Mouse (Mus musculus) testis, postnatal 10 days (tissue): Measurements from ENCODE around the gene Ugt1a6b.
A peak's percentile ranks its signal among the peaks of the same experiment; 100 is the strongest.

Experiments used
- DNase-seq: peaks from one replicate; pipeline ENCODE4 v3.0.0; 2021; ENCODE audit warnings: low spot score

Gene Ugt1a6b

DNA sequence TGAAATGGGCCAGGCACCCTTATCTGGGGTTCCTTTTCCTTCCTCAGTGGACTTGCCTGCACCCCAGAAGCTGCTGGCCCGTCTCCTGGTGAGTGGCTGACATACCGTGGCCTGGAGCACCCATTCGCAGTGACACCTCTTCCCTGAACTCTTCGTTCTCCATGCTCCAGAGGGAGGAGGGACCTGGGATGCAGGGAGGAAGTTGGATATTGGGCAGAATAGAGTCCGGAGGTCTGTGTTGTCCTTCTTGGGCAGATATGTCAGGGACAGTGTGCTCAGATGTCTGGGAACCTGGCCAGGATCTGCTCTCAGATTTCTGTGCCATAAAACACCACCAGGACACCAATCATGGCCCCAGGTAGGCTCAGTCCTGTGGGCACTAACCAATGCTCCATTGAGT is 137.0 kb downstream of the Ugt1a6b start:
- DNase-seq, result peak; percentile 65

DNA sequence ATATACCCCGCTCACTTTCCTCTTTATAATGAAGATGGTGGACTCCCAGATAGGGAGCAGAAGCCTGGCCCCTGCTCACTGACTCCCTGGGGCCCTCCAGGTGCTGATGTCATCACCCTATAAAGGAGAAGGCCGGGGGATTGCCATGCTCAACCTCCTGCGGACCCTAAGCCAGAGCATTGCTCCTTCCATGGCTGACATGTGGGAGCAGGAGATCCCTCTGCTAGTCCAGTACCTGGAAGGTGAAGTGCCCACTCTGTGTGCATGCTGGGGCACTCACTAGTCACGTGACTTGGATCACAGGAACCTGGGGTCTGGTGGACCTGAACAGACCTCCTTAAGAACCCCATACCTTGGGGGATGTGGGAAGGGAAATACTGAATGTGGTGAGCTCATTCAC is 137.5 kb downstream of the Ugt1a6b start:
- DNase-seq, result peak; percentile 64

DNA sequence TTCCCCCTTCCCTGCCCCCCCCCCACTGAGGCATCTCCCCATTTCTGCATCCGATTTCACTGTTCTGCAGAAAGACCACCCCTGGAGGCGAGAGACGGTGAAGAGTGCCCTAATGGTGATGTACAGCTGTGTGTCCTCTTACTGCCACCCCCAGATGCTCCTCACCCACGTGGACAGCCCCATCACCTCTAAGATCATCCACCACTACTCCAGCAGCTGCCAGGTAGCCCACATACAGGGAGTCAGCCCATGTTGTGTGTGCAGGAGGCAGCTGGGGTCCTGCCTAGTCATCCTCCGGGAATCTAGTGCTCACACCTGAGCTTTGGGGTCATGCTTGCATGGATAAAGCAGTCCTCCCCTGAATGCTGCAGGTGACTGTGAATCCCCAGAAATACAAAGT is 140.8 kb downstream of the Ugt1a6b start:
- DNase-seq, result no peak

DNA sequence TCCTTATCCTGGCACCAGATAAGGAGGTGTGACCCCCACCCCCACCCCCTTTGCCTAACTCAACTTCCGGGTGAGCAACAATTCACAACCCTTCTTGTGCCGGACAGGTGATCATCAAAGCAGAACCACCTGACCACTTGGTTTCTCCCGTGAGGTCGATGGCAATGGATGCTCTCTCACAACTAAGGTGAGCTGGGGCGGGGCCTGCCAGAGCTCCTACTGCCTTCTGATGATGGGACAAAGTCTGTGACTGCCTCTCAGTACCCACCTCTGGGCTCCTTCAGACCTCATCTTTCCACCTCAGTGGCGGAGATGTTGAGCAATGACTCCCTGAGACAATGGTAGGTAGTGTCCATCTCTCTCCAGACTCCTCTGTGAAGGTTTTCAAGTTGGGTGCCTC is 142.8 kb downstream of the Ugt1a6b start:
- peak; percentile 71 for DNase-seq

DNA sequence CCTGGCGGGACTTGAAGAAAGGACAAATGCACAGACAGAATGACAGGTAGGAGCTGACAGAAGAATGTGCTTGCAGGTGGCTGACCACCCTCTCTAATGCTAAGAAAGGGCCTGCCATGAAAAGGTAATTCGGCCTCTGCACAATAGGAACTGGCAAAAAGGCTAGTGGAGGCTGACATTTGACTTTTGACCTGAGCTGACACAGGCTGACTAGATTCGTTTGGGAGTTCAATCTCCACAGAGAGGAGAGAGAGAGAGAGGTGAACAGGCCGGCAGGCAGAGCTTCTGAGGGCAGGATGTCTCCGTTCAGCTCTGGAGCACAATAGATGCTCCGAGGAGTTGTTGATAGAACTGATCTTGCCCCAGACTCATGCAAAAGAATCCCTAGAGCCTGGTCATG is 143.3 kb downstream of the Ugt1a6b start:
- no peak for DNase-seq

DNA sequence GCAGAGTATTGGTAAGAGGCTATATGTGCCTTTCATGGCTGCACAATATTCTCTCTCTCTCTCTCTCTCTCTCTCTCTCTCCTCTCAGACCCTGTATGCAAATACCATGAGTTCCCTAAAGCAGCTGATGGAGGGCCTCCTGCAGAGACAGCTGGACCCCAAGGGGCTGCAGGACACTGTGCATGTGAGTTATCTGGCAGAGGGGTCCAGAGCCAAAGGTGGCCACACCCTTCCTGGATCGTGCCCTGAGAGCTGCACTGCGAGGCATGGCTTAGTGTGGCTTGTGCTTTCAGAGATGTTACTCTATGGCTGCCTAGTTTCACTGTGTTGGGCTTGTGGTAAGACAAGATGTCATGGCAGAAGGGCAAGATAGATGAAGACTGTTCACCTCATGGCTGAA is 144.6 kb downstream of the Ugt1a6b start:
- DNase-seq, result peak; percentile 65

DNA sequence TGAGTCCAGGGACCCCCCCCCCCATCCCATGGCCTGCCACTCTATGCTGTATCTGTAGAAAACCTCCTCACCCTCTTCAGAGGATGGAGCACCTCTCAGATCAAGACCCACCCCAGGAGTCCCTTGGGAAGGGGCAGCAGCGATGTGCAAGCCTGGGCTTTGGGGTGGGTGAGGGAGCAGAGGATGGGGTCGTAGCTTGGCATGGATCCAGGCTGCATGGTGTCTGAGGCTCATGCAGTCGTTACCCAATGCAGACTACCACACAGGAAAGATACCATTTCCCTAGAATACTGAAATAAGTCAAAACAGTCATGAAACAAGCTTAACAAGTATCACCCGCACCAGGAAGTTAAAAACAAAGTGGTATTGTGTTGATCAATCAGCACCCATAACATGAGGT is 145.6 kb downstream of the Ugt1a6b start:
- DNase-seq, result peak; percentile 82

DNA sequence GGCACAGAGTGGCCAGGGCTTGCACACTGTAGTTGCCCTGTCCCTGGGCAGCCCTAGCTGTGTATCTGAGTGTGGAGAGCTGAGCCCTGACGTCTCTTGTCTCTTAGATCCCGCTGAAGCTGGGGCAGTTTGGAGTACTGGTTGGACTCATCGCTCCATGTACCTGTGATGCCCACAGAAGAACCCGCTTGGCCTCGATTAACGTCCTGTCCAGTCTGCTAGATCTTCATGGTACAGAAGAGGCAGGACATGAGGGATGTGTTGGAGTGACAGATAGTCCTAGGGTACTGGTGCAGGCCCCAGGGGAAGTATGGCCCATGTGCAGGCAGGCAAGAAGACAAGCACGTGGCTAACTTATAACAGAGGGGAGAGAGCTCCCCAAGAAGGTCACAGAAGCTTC is 146.5 kb downstream of the Ugt1a6b start:
- no peak for DNase-seq

DNA sequence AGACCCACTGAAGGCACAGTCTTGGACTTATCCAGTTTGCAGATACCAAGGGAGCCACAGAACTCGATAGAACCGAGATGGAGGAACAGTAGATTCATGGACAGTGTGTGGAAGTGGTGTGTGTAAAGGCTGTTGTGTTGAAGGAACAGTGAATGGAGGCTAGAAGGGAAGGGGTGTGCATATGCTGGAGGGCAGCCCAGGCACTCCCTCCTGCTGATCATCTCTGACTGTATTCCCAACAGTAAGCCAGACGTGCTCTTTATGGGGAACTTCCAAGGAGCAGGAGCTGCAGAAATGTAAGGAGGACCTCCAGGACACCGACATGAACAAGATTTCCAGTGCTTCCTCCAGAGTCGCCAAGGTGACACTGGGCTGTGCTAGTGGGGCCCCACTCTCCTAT is 147.0 kb downstream of the Ugt1a6b start:
- DNase-seq, result no peak

DNA sequence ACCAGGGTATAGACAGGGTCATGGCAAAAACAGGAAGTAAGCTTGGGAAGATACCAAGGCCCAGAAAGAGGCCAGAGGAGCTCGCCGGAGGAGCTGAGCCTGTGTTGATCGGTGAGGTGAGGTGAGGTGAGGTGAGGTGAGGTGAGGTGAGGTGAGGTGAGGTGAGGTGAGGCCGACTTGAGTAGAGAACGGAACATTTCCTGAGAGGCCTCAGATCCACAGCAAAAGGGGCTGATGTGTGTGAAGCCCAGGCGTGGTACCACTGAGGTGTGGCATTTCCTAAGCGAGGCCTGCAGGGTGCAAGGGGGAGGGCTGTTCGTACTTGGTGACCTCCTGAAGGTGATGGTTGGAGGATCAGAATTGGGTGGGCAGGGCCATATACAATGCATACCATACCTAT is 150.1 kb downstream of the Ugt1a6b start:
- DNase-seq, result no peak

DNA sequence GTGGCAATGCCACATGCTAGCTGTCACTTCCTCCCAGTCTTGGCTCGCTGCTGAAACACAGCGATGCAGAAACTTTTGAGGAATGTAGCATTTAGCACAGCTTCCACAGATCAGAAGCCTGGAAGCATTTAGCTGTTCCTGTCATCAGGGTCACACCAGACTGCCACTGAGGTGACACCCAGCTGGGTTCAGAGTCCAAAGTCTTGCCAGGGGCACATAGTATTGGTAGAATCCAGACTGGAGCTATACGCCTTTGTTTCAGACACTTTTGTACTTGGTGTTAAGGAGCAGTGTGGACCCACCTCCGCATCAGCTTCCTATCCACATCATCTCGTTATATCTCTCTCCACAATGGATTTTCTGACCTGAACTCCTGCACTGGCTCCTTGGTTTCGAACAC is 150.5 kb downstream of the Ugt1a6b start:
- no peak for DNase-seq

DNA sequence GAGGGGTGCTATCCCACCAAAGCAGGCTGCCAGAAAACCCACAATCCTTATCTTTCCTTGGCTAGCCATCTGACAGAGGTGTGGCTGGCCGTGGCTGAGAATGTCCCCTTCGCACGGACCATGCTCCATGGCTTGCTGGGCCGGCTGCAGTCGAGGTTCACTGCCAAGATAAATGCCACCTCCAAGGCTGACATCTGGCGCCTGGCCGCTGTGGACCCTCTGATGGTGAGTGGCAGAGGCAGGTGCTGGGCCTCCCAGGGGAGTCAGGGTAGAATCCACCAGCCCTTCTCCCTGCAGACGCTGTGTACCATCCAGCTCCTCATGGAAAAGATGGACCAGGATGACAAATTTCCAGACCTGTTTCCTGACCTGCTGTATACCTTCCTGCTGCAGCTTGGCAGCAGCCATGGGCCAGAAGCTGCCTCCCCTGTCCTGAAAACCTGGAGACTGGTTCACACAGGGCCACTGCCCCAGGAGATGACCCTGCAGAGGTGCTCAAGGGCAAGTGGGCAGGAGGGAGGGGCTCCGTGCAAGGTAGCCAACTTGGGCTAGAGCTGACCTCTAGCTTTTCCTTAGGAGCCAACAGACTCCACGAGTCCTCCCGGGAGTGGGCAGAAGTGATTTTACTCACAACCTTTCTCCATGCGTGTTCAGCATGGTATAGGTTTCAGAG is 151.9 kb downstream of the Ugt1a6b start:
- peak; percentile 77 for DNase-seq

DNA sequence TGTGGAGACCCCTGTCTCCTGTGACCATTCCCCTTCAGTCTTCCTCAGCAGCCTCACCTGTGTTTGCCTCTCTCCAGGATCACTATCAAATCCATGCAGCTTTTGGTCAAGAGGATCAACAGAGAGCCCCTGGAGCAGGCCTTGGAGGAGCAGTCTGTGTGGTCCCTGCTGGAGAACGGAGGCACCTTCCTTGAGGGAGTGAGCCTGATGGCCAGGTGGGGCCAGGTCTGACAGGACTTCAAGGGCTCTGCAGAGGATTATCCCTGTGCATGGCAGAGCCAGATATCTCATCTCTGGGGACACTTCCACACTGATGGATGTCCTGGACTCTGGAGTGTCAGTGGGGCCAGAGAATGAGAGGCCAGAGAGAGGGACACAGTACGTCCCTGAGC is 152.4 kb downstream of the Ugt1a6b start:
- DNase-seq, result no peak

DNA sequence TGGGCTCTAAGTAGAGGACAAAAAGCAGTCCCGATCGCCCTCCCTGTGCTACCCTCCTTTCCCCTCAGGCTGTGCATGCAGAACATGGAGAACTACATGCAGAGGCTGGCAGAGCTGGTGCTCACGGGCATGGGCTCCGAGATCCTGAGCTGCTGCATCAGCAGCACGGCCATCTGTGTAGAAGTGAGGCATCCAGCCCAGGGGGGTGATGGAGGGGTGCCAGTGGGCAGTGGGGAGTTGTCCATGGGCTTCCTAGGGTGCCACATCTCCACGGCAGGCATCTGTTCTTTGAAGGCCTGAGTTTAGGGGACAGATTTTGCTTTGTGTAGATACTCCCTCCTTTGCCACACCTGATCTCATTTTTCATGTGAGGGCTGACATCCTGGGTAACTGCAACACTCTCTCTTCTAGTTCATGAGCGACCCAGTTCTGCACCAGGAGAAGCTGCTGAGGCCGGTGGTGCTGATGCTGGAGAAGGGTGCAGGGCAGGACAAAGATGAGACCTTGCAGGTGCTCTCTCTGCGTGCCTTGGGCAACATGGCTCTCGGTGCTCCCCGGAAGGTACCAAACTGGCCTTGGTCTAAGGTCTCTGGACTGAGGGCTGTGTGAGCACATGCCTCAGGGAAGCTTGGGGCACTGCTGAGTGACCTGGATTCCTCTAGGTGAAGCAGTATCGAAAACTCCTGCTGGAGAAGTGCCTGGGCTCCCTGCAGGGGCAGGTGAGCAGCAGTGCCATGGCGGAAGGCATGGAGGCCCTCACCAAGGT is 153.1 kb downstream of the Ugt1a6b start:
- DNase-seq, result peak; percentile 80

DNA sequence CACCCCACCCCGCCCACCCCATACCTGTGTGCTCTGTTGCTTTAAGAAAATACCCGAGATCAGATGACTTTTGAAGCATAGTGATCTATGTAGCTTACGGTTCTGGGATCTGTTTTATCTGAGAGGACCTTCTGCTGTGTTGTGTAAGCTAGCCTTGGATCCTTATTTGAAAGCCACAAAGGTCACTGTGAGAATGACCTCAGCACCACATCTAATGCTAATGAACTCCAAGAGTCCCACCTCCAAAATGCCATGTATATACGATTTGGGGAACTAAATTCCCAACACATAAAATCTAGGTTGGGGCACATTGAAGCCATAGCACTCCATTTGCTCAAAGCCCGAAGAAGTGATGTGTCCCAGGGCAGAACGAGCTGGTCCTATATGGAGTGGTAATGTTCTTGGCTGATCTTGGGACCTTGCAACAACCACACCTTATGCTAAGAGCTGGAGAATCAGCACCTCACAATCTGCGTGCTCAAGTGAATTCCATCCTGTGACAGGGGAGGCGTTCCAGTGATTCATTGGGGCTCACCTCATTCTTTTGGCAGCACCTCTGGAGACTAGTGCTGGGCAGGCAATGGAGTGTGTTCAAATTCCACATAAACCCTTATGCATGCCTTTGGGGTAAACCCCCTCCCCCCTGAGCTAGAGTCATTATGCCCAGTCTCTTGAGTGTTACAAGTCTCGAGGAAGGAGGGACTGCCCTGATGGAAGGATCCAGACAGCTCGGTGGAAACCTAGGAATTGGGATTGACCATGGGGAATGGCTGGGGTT is 154.0 kb downstream of the Ugt1a6b start:
- no peak for DNase-seq

DNA sequence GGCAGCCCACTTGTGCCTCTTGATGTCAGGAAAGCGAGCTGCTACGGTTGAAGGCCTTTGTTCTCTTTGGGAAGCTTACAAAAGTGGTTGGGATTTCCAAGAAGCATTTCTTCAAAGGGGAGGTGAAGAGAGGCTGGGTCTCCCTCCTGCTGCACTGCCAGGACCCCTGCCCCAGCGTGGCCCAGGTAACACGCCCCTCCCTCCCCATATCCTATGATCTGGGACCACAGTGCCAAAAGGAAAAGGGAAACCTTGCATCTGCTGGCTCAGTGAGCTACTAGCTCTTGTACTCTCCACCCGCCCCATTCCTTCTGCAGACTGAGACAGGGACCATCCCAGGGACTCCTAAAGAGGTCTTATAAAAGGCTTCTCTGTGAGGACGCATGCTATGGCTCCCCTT is 154.6 kb downstream of the Ugt1a6b start:
- DNase-seq, result no peak

DNA sequence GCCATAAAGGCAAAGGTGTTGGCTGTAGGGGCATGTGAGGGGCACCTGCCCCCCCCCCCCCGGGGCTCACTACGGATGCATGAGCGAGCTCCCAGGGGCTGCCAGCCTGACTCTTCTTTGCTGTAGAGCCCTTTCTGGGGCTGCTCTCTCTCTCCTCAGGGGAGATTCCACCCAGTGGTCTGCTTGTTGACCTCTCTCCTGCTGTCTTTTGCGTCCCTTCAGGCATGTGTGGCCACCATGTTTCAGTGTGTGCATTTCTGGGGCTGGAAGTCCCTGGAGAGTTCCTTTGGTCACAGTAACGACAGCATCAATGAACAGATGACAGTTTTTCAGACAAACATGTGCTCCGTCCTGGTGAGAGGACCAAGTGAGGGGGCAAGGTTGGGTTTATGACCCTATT is 155.3 kb downstream of the Ugt1a6b start:
- DNase-seq, result no peak

DNA sequence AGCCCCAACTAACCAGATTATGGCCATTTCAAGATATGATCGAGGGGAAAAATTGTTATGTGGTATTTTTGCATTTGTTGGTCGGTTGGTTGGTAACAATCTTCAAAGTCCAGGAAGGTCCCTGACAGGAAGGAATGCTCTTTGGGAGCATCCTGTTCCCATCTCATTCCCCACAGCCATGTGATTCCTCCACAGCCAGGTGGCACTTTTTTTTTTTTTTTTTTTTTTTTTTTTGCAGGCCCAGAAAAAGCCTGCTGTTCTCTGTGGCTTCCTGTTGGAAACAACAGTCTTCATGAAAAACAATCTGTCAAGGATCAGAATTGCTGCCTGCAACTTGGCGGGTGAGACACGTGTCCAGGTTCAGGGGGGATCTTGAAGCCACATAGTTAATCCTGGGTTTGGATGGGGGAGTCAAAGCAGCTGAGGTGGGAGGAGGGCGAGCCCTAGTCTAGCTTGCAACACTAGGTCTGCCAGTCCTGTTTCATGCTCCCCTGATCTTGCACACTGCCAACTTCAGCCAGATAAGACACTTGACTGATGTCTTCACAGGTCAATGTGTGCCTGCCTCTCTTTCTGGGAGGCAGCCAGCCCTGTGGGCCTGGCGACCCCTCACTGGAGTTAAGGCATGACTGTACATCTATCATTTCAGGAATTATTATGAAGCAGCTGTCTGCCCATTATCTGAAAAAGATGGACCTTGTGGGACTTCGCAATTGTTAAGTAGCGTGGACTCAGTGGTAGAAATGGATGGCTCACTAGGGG is 156.0 kb downstream of the Ugt1a6b start:
- DNase-seq, result peak; percentile 76

DNA sequence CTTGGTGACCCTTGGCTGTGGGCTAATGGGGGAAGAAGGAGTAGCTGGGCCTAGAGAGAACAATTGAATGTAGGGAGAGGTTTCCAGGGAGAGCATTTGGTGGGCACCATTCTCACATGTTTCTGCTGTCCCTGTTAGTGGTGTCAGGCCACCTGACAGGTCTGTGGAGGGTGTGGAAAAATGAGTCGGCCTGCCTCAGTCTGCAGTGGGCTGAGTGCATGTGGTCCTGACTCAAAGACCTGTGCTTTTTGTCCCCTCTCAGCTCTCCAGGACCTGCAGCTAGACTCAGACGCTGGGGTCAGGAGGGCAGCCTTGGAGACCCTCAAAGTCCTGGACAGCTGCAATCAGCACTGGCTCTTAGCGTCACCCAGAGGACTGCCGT is 156.6 kb downstream of the Ugt1a6b start:
- DNase-seq, result peak; percentile 74

DNA sequence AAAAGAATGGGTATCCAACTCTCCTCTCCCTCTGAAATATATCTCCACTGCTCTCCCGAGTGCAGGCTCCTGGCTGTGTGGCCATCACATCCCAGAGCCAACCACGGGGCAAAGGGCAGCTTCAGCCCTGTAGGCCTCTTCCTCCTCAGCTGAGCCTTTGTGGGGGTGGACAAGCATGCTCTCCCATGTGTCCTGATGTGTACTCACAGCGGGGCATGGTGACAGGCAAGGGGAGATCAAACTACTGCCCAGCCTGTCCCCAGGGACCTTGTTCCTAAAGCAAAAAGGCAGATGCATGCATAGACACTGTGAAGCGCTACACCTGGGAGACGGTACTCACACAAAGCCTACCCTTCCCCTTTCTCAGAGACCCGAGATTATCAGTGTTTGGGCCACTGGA is 157.1 kb downstream of the Ugt1a6b start:
- peak; percentile 88 for DNase-seq

DNA sequence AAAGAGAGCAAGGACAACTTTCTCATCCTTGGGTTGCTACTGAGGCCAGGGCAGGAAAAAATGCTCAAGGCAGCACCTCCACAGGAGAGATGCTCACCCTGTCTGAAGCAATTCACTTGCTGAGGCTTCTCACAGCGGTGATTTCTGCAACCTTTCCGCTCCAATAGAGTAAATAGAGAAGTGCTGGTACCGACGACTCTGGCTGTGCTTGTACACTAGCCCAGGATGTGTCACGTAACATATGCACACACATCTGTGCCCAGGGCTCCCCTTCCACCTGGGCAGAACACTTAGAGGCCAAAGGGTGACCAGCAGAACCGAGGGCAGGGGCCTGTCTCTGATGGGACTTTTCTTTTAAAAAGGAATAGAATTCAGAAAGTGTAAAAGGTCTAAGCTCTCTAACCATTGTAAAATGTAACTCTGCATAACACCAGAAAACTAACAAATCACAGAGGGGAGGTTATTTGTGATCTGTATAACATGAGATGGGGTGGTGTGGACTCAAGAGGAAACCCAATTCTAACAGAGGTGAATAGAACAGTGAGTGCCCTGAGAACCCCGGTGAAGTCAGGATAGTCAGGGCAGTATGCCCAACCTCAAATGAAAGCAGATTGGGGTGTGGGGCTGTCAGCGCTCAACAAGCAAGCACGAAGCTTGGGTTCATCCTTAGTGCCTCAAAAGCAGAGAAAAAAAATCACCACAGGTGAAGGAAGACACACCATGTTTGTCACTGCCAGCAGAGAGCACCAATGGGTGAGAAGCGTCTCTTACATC is 157.7 kb downstream of the Ugt1a6b start:
- no peak for DNase-seq

DNA sequence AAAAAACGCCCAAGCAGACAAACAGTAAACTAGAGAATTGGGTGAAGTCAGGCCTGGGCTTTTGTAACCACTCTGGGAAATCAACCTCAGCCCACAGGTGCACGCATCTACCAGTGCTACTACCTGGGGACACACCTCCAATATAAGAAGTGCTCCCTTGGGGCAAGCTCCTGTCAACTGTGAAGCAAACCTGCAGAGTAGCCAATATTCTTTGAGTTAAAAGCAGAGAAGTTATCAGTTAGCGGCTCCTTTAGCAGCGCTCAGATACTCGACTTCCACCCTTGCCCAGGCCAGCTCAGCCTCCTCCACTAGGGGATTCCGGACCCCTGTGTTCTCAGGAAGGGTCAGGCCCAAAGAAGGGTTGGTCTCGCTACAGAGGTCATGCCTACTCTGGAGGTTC is 158.7 kb downstream of the Ugt1a6b start:
- DNase-seq, result no peak
